ENCODE assay signal across 1 mouse cellular context in the genomic region with DNA sequence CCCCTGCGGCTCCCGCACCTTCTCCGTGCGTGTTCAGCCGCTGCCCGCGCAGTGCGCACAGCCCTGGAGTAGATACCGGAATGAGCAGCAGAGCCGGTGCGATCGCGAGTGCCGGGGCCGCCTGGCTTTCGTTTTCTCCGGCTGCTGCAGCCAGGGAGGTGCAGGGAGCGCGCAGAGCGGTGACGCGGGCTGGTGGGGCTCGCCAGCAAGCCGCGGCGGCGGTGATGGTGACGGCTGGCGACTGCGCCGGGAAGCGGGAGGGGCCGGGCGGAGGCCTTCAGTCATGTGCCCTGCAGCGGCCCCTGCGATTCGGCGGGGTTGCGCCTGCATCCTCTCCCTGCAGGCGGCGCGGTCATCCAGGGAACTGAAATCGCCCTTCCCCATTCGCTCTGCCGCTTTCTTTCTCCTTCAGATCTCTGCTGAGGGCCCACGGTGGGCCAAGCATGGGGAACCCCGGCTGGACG.
TF ChIP-seq lines count a peak whose summit lies in the region.

No protein-coding gene starts in this region.

TF ChIP-seq in MEL, 35 proteins besides CTCF, POLR2A, EP300 and RAD21 (continued from another document):
- TF ChIP-seq POLR2AphosphoS5 (IDR thresholded peaks at IDR 0.05; ENCODE audit: borderline replicate concordance, low read depth, low read length) (no peak), USF2 (IDR thresholded peaks at IDR 0.05; ENCODE audit: borderline replicate concordance in 1 of 2, insufficient read depth in 1 of 2, low read depth in 1 of 2, low read length in 2 of 2) (peak in 1 of 2 experiments; percentile 48; a peak in 1 of 4 replicates), MYC (IDR thresholded peaks at IDR 0.05; ENCODE audit: low read depth, low read length) (no peak), ZKSCAN1 (IDR thresholded peaks at IDR 0.05; ENCODE audit: low read depth, low read length) (no peak), MYB (IDR thresholded peaks at IDR 0.05; ENCODE audit: low read depth, low read length) (no peak), CHD2 (IDR thresholded peaks at IDR 0.05; ENCODE audit: low read length) (no peak), MAFK (IDR thresholded peaks at IDR 0.05; ENCODE audit: borderline replicate concordance, low read depth, low read length) (no peak), TBP (IDR thresholded peaks at IDR 0.05; ENCODE audit: low read depth, low read length) (peak; percentile 35), JUND (IDR thresholded peaks at IDR 0.05; ENCODE audit: low read depth, low read length) (no peak), TCF12 (IDR thresholded peaks at IDR 0.05; ENCODE audit: low read depth, low read length) (peak; percentile 25), BHLHE40 (IDR thresholded peaks at IDR 0.05; ENCODE audit: borderline replicate concordance, low read depth, low read length) (peak; percentile 69; the same call in 1 of the 2 replicates), POLR2AphosphoS2 (IDR thresholded peaks at IDR 0.05; ENCODE audit: low read length) (no peak)
